Mouse (Mus musculus): ENCODE measurements around the gene A630095N17Rik.

DNA sequence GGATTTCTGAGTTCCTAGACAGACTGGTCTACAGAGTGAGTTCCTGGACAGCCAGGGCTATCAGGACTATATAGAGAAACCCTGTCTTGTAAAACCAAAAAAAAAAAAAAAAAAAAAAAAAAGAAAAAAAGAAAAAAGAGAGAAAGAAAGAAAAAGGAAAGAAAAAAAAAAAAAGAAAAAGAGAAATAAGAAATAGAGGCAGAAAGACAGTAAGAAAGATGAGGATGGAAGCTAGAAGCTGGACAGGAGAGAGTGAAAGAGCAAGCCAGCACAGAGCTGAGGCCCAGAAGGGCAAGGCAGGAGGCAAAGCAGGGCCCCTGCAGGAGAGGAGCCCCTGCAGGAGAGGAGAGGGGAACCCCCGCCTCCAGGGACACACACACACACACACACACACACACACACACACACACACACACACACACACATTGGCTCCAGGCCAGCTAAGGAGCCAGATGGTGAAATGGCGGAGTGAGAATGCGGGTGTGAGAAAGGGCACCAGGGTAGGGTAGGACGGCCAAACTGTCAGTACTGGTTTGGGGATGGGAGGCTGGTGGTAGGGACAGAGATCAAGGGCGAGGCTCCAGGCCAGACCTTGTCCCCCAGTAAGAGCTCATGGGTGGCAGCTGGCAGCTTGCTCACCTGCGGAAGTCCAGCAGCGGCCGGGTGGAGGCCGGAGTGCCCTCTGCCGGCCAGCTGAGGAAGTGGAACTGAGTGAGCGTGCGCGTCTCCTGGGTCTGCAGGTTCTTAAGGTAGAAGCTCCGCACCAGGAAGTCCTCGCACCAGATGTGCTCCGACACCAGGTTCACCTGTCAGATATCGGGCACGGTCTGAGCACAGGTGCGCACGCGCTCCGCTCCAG lies 19.4 kb upstream of the A630095N17Rik start:
- TF ChIP-seq CTCF (IDR thresholded peaks at IDR 0.05; ENCODE audit: low read depth) (peak; percentile 71), EP300 (IDR thresholded peaks at IDR 0.05; ENCODE audit: low read depth) (no peak)

Data from heart, postnatal 0 days (tissue).